Mouse (Mus musculus): Measurements from ENCODE around the gene Arid1b.

Gene Arid1b

DNA sequence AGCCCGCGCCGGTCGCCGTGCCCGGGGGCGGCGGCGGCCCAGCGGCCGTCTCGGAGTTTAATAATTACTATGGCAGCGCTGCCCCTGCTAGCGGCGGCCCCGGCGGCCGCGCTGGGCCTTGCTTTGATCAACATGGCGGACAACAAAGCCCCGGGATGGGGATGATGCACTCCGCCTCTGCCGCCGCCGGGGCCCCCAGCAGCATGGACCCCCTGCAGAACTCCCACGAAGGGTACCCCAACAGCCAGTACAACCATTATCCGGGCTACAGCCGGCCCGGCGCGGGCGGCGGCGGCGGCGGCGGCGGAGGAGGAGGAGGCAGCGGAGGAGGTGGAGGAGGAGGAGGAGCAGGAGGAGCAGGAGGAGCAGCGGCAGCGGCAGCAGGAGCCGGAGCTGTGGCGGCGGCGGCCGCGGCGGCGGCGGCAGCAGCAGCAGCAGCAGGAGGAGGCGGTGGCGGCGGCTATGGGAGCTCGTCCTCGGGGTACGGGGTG, 1.5 kb downstream of the Arid1b start:
- no peak for DNase-seq (ENCODE audit: low spot score)

DNA sequence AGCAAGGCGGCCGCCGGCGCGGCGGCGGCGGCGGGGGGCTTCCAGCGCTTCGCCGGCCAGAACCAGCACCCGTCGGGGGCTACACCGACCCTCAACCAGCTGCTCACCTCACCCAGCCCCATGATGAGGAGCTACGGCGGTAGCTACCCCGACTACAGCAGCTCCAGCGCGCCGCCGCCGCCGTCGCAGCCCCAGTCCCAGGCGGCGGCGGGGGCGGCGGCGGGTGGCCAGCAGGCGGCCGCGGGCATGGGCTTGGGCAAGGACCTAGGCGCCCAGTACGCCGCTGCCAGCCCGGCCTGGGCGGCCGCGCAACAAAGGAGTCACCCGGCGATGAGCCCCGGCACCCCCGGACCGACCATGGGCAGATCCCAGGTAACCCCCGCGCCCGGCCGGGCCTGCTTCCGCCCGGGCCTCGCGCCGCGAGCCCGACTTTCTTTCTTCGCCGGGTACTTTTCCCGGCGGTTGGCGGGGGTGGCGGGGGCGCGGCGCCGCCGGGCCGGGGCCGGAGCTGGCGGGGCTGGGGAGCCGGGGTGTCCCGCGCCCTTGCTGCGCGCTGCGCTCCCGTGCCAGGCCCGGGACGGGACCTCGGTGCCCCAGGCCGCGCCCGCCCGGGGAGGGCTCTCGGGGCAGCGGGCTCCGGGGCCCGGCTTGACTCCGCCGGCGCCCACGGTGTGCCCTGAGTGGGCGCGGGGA, 2.1 kb downstream of the Arid1b start:
- no peak for DNase-seq (ENCODE audit: low spot score)

- no peak for DNase-seq (ENCODE audit: low spot score)
Measured at GRCm38 (mm10) chr17:4996814-4997549, 2.9 kb downstream of the Arid1b start.

DNA sequence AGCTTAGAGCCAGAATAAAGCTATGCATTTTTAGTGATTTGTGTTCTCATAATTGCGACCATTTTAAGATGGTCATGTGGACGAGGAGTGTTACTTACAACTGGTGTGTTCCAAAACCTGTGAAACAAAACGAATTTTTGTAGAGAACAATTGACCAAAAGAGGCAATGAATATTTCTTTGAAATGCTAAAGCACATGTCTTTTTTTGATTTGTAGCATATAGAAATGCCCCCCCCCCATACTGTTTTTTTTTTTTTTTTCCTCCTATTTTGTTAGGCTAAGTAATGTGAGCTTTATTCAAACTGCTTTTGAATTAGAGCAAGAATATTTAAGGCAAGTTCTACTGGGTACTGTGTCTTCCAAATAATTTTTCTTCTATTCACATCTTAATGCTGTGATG, 3.8 kb downstream of the Arid1b start:
- DNase-seq (ENCODE audit: low spot score), result no peak

DNA sequence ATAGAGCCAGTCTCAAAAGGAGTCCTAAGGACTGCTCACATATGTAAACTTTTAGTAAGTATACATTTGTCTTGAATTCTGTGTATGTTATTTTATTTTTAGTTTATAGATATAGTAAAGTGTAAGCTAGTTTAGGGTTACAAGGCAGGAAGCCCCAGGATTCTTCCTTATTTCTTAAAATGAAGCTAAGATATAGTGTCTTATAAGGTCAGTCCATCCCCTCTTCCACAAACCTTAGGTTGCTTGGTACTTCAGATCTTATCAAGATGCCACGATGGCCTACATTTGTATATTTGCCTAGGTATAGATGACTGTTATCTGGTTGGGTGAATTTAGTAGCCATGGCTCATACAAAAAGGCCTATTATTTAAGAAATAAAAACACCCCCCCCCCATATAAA, 5.1 kb downstream of the Arid1b start:
- DNase-seq (ENCODE audit: low spot score), result no peak

DNA sequence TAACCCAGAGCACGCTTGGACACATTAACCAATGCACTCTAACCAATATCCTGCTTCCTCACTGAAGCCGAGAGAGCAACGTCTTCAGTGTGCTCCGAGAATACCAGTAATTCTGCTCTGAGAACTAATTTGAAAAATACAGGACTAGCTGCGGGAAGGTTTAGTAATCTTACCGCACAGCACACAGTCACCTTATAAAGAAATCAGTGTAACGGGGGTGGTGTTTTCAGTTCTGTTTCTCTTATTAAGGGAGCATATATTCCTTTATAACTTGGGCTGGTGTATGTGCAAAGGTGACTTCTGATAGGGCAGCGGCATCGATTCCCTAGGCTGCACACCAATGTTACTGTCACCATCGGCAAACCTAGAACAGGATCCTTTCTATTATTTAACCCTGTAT, 5.9 kb downstream of the Arid1b start:
- no peak for DNase-seq (ENCODE audit: low spot score)

GRCm38 (mm10) chr17:5000871-5001270, 6.7 kb downstream of the Arid1b start:
- DNase-seq (ENCODE audit: low spot score), result no peak

DNA sequence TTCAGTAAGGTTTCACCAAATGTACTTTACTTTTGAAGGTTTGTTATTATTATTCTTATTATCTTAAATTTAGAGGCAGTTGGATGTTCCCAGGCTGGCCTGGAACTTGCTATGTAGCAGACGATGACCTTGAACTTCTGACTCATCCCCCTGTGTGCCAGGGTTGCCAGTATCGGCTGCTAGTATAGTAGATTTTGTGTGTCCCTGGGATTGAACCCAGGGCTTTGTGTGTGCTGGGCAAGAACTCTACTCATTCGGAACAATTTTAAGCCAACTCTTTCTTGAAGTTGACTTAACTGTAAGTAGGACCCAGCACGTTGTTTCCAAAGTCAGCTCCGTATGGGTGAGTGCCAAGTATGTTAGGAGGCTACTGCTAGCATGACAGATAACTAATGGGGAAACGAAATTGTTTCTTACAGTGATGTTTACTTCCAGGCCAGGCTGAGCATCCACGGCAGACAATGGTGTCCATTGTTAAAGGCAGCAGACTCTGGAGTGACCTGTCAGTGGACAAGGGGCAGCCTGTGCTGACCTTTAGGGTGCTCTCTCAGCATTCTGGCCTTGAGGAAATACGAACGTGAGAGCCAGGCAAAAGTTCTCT, 7.5 kb downstream of the Arid1b start:
- DNase-seq (ENCODE audit: low spot score), result no peak

GRCm38 (mm10) chr17:5002937-5003508, 8.9 kb downstream of the Arid1b start:
- DNase-seq (ENCODE audit: low spot score), result no peak

- no peak for DNase-seq (ENCODE audit: low spot score)
Measured at GRCm38 (mm10) chr17:5004266-5004665, 10.1 kb downstream of the Arid1b start.

DNA sequence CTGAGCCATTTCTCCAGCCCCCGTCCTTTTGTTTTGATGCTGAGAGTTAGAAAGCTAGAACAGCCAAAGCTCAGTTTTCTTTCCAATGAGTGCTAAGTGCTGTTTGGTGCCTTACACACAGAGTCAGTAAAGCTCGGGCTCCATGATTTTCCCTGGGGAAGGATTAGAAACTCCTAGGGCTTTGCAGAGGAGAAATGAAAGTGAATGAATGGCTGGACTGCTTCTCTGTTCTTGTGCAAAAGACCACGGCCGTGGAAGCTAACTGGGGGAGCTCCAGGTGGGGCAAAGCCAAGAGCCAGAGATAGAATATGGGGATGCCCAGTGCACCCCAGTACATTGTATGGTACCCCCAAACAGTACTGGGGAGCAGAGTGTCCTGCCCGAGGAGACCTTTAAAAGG, 10.6 kb downstream of the Arid1b start:
- no peak for DNase-seq (ENCODE audit: low spot score)

- DNase-seq (ENCODE audit: low spot score), result no peak
Measured at GRCm38 (mm10) chr17:5005285-5005684, 11.2 kb downstream of the Arid1b start.

DNA sequence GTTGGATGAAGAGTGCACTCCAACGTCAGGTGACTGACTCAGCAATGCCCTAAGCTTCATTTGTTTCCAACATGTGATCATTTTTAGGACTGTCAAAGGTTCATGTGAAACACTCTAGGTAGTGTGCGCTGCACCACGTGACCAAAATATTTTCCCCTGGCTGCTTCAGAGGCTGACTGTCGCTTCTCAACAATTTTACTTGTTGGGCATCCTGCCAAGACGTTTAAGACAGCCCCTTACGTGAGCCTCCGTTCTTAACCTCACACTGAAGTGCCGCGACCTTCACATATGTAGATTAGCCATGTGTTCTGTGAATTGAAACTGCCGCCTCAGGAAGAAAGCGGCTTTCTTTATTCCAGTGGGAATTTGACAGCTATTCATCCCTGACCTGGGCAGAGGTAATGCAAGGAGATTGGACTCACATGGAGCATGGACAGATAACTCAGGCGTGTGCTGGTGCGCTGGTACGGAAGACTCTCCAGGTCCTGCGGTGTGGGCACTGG, 13.1 kb downstream of the Arid1b start:
- no peak for DNase-seq (ENCODE audit: low spot score)

DNA sequence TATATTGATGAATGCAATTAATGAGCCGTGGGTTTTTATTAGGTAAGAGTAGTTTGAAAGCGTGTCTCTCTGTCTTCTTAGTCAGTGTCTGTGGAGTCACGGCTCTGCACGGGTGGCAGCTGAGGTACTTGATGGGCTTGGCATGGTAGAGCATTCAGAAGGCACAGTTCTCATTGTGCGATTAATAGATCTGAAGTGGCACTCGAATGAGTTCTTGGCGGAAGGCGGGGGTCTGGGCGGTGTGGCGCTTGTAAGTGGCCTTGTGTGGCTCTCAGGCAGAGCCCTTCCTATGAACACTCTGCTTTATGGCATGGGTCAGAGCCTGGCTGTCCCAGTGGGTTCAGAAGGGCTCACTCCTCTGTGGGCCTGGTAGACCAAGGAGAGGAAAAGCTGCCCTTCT, 14.1 kb downstream of the Arid1b start:
- DNase-seq (ENCODE audit: low spot score), result no peak

DNA sequence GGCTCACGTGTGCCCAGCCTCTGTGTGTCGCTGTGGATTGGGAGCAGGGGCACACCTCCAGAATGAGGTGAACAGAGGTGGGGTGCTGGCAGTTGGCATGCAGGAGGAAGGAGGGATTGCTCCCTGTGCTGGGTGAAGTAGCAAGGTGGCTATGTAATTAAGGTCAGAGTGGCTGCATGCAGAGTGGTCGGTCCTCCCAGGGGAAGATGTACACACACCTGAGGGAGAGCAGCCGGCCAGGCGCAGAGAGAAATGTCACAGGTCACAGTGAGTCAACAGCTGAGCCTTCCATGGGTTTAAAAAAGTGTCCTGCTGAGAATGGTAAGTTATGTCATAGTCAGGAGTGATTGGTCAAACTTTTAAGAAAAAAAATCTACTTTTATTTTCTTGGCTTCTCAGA, 14.6 kb downstream of the Arid1b start:
- DNase-seq (ENCODE audit: low spot score), result no peak

GRCm38 (mm10) chr17:5009526-5010260, 15.6 kb downstream of the Arid1b start:
- no peak for DNase-seq (ENCODE audit: low spot score)

- DNase-seq (ENCODE audit: low spot score), result no peak
Measured at GRCm38 (mm10) chr17:5010781-5011180, 16.6 kb downstream of the Arid1b start.

GRCm38 (mm10) chr17:5012091-5012490, 18.0 kb downstream of the Arid1b start:
- DNase-seq (ENCODE audit: low spot score), result no peak

DNA sequence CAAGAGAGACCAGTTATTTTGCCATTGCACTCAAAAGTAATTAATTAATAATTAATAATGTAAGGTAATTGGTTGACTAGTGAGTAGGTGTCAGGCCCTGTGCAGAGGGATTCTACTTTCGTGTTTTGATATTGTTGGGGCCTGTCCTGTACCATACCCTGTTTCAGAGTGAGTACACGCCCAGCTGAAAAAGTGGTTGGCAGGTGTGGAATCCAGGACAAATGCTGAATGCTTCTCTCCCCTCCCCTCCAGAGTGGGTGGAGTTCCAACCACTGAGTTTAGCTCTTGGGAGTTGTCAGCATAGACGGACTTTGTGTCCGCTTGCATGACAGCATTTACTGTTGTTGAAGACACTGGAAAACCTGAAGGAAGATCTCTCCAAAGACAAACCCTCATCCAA, 18.4 kb downstream of the Arid1b start:
- no peak for DNase-seq (ENCODE audit: low spot score)

DNA sequence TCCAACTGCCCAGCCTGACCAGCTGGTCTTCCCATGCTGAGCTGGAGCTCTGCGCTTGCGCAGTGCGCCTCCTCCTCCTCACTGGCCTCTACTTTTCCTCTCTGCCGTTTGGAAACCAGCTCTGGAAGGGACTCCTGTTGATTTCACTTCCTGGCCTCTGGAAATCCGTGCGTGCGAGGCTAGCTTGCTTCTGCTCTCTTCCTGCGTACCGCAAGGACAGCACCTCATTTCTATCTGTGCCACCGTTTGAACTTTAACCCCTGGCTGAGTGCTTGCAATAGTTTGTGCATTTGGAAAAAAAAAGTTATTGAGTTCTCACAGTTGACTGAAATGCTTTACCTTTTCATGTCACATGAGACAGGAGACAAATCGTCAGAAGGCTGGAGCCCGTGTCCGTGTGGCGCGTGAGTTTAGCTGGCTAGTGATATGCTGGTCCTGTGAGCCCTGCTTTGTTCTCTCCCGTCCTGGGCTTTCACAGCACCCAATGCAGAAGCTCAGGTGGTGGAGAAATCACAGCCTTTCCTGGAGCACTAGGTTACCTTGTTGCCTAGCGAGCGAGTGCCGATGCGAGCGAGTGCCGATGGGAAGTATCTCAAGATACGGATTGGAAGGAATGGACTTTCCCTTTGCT, 20.3 kb downstream of the Arid1b start:
- no peak for DNase-seq (ENCODE audit: low spot score)

GRCm38 (mm10) chr17:5016404-5016803, 22.3 kb downstream of the Arid1b start:
- no peak for DNase-seq (ENCODE audit: low spot score)

GRCm38 (mm10) chr17:5017065-5017464, 22.9 kb downstream of the Arid1b start:
- DNase-seq (ENCODE audit: low spot score), result no peak
